Mouse (Mus musculus): ENCODE measurements around the gene Pamr1. TPM values are rescaled to one million over a fixed set of nuclear protein-coding genes. Genes with fewer than 3 reads are reported as not detected.

The Pamr1 gene
- polyA plus RNA-seq (2012; rRNA removed), result 1.9 and 4.2 TPM in 2 replicates

DNA sequence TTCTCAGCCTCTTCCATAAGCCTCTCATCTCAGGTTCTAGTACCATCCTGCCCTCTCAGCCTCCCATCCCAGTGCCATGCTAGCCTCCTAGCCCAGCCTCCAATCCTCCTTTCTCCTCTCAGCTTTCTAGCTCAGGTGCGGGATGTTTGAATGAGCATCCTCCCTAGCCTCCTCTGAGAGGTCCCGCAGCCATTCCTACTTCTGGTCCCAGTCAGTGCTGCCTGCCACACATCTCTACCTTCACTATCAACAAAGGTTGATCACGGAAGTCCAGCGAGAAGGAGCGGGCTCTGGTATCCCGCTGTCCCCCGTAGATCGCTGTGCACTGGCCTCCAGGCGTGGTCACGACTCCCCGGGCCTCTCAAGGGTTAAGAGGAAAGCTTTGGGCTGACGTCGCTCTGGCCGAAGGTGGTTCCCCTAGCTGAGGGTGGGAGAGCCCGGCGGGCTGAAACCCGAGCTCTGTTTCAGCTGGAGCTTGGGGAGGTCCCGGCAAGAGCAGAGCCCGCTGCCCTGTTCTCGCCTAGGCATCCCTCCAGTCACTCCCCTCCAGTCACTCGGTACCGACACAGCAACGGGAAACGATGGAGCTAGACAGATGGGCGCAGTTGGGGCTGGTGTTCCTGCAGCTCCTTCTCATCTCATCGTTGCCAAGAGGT lies at the start of gene Pamr1:
Gene Pamr1, plus strand, starts transcription at position 402 of the 656 bp plus-strand sequence.

DNA sequence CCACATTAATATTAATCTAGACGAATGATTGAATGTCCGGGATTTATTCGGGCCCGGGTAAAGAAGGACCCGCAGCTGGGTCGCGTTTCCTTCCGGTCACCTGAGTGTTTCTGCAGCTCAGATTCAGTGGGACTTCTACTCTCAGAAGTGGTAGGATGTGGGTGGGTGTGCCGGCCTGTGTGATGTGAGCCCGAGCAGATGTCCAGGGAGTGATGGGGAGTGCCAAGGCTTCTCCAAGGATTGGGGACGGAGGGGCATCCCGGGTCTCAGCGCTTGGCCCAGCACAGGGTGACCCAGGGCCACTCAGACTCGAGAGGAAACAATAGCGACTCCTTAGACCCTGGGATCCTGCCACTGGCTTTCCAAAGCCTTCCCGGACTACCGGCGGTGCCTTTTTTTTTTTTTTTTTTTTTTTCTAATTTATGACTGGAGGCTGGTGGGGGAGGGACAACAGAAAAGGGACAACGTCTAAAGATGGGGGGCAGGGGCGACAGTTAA lies 108.4 kb downstream of the Pamr1 start, which contains the start of gene Slc1a2:
Gene Slc1a2, plus strand, starts transcription at position 497 of the 498 bp plus-strand sequence.

Other genes starting within 250 kb of the Pamr1 start
- 75.8 and 77.2 TPM in 2 replicates for gene Trim44, start 142.2 kb upstream of the Pamr1 start, polyA plus RNA-seq (2012; rRNA removed)
- 26.4 and 38.6 TPM in 2 replicates for gene Fjx1, start 97.5 kb upstream of the Pamr1 start, polyA plus RNA-seq (2012; rRNA removed)
- 16.7 and 19.6 TPM in 2 replicates for gene Slc1a2, start 108.6 kb downstream of the Pamr1 start, polyA plus RNA-seq (2012; rRNA removed)

All from central nervous system, embryonic 11.5 days (tissue).